Mouse (Mus musculus): ENCODE measurements around the gene Gm27027.

GRCm38 (mm10) chr2:94002331-94002730 lies 6.2 kb upstream of the Gm27027 start:
- peak; percentile 69; the same call in 1 of the 2 replicates for TF ChIP-seq CTCF (IDR thresholded peaks at IDR 0.05; ENCODE audit: extremely low read depth, insufficient read depth, insufficient read length, insufficient replicate concordance)
- no peak for TF ChIP-seq POLR2A (IDR thresholded peaks at IDR 0.05; ENCODE audit: low read depth, low read length)

All from spleen, adult 2 months (tissue).